Mouse (Mus musculus): Measurements from ENCODE around the gene Retreg1. TPM values are rescaled to one million over a fixed set of nuclear protein-coding genes. Genes with fewer than 3 reads are reported as not detected.
A peak's percentile ranks its signal among the peaks of the same experiment; 100 is the strongest.

Gene Retreg1
- total RNA-seq, 2 experiments from 2014 or later: 34.5 to 44.1 TPM

- ATAC-seq (replicated peaks; ENCODE audit: poor library complexity): no peak
These were observed 72.7 kb downstream of the Retreg1 start for GRCm38 (mm10) chr15:25915574-25916205.

GRCm38 (mm10) chr15:25916252-25916651, 73.3 kb downstream of the Retreg1 start:
- peak; percentile 26 for ATAC-seq (replicated peaks; ENCODE audit: poor library complexity)

- ATAC-seq (replicated peaks; ENCODE audit: poor library complexity): no peak
These were observed 75.7 kb downstream of the Retreg1 start for GRCm38 (mm10) chr15:25918641-25919040.

GRCm38 (mm10) chr15:25919995-25920394, 77.0 kb downstream of the Retreg1 start:
- peak; percentile 27; the same call in 1 of the 2 replicates for ATAC-seq (replicated peaks; ENCODE audit: poor library complexity)

- ATAC-seq (replicated peaks; ENCODE audit: poor library complexity): no peak
These were observed 77.9 kb downstream of the Retreg1 start for GRCm38 (mm10) chr15:25920886-25921285.

- ATAC-seq (replicated peaks; ENCODE audit: poor library complexity): no peak
These were observed 79.0 kb downstream of the Retreg1 start for GRCm38 (mm10) chr15:25922007-25922406.

- ATAC-seq (replicated peaks; ENCODE audit: poor library complexity): no peak
These were observed 80.9 kb downstream of the Retreg1 start for GRCm38 (mm10) chr15:25923916-25924315.

- no peak for ATAC-seq (replicated peaks; ENCODE audit: poor library complexity)
These were observed 83.2 kb downstream of the Retreg1 start for GRCm38 (mm10) chr15:25926171-25926570.

GRCm38 (mm10) chr15:25927106-25927505, 84.1 kb downstream of the Retreg1 start:
- ATAC-seq (replicated peaks; ENCODE audit: poor library complexity): peak; percentile 49

GRCm38 (mm10) chr15:25928001-25928400, 85.0 kb downstream of the Retreg1 start:
- no peak for ATAC-seq (replicated peaks; ENCODE audit: poor library complexity)

GRCm38 (mm10) chr15:25928831-25929230, 85.9 kb downstream of the Retreg1 start:
- no peak for ATAC-seq (replicated peaks; ENCODE audit: poor library complexity)

GRCm38 (mm10) chr15:25929518-25929917, 86.5 kb downstream of the Retreg1 start:
- no peak for ATAC-seq (replicated peaks; ENCODE audit: poor library complexity)

GRCm38 (mm10) chr15:25929936-25930335, 87.0 kb downstream of the Retreg1 start:
- no peak for ATAC-seq (replicated peaks; ENCODE audit: poor library complexity)

GRCm38 (mm10) chr15:25930657-25931056, 87.7 kb downstream of the Retreg1 start:
- no peak for ATAC-seq (replicated peaks; ENCODE audit: poor library complexity)

- no peak for ATAC-seq (replicated peaks; ENCODE audit: poor library complexity)
These were observed 89.5 kb downstream of the Retreg1 start for GRCm38 (mm10) chr15:25932497-25932896.

GRCm38 (mm10) chr15:25932937-25933684, 90.1 kb downstream of the Retreg1 start:
- peak; percentile 79 for ATAC-seq (replicated peaks; ENCODE audit: poor library complexity)

GRCm38 (mm10) chr15:25933685-25934108, 90.7 kb downstream of the Retreg1 start:
- peak; percentile 44 for ATAC-seq (replicated peaks; ENCODE audit: poor library complexity)

- no peak for ATAC-seq (replicated peaks; ENCODE audit: poor library complexity)
These were observed 91.4 kb downstream of the Retreg1 start for GRCm38 (mm10) chr15:25934411-25934810.

- ATAC-seq (replicated peaks; ENCODE audit: poor library complexity): peak; percentile 35
These were observed 95.5 kb downstream of the Retreg1 start for GRCm38 (mm10) chr15:25938496-25938895.

- ATAC-seq (replicated peaks; ENCODE audit: poor library complexity): peak; percentile 68
These were observed 97.7 kb downstream of the Retreg1 start for GRCm38 (mm10) chr15:25940397-25941377.

- no peak for ATAC-seq (replicated peaks; ENCODE audit: poor library complexity)
These were observed 98.5 kb downstream of the Retreg1 start for GRCm38 (mm10) chr15:25941514-25941913.
